Mouse (Mus musculus): ENCODE results near the gene C1qtnf6. TPM values are rescaled to one million over a fixed set of nuclear protein-coding genes. Genes with fewer than 3 reads are reported as not detected.

Gene C1qtnf6
- total RNA-seq, 2 experiments from 2014 or later, result 38.1 to 40.7 TPM

DNA sequence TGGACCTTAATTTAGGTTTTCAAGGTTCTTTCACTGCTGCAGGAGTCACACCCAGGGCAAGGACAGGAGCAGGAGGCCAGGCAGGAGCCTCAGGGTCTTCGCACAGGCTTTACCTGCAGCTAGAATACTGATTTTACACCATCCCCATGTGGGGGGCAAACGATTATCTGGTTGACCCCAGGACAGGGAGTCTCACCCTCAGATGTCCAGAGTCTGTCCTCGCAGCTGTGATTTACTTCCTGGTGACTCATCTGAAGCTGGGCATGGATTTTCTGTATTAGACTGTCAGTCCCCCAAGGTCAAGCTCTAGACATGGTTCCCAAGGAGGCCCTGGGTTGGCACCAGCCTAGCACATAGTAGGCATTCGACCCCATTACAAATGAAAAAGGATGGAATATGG, 14.8 kb upstream of the C1qtnf6 start:
- DNase-seq, result peak; percentile 49 to 51

- peak; percentile 64 to 72 for DNase-seq
Observed at GRCm38 (mm10) chr15:78544561-78545001, 13.4 kb upstream of the C1qtnf6 start, which contains the start of gene Sstr3. Sstr3 (minus strand) TSS chr15:78544685.

GRCm38 (mm10) chr15:78544041-78544440, 12.8 kb upstream of the C1qtnf6 start:
- no peak for DNase-seq

DNA sequence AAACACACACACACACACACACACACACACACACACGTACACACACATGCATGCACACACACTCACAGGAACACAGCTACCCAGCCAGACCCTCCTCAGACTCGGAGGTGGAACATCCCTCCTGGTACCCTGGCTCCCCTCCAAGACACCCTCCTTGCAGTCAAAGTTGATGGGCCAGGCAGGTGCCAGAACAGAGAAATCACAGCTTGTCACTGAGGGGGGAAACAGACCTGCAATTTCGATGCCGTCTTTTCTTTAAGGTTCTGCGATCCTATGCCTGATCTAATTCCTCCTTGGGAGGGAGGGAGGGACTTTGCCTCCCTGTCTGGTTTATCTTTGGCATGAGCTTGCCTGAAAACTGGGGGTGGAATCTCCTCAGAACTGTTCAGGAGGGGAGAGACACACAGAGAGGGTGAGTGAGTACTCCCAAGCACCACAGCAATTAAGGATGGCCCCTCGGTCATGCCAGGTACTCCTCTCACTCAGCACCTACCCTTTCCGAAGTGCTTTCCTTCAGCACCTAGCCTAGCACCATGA, 11.6 kb upstream of the C1qtnf6 start:
- DNase-seq, result no peak

DNA sequence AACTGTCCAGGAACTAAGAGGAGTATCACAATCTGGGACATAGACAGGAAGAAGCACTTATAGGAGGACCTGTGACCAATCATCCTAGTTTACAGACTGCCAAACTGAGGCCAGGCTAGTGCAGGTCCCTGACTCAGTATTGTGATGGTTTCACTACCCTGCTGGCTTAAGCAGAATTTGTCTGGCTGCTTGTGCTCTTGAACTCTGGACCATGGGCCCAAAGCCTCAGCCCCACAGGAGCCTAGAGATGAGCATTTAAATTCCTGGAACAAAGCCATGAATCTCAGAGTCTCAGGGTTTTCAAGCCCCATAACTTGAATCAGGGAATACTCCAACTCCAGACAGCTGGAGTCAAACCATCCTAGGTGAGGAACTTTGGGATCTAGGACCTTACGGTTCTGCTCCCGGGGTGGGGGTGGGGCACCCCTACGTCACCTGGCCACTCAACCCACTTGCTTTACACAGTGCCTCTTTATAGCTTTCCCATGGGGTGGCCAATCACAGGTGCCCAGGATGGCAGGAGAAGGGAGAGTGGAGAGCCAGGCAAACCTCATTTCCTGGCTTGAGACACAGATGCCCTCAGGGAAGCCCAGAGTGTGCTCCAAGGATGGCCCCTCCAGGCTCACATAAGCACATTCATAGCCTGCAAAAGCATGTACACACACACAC, 11.0 kb upstream of the C1qtnf6 start:
- no peak for DNase-seq

DNA sequence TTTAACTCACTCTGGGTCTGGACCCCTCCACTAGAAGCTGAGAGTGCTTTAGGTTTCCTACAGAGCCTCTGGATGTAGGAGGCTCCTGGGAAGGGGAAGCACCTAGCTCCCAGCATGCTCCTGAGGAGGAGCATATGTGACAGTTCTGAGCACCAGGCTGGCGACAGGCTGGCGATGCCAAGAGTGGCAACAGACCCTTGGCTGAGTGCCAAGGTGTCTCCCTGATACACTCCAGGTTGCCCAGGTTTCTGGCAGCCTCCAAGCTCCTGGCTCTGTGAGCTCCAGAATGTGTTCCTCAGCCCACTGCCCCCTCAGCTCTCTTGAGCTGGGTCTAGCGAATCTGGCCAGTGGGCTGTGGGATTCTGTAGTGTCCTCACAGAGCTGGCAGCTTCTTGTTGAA, 10.4 kb upstream of the C1qtnf6 start:
- no peak for DNase-seq

DNA sequence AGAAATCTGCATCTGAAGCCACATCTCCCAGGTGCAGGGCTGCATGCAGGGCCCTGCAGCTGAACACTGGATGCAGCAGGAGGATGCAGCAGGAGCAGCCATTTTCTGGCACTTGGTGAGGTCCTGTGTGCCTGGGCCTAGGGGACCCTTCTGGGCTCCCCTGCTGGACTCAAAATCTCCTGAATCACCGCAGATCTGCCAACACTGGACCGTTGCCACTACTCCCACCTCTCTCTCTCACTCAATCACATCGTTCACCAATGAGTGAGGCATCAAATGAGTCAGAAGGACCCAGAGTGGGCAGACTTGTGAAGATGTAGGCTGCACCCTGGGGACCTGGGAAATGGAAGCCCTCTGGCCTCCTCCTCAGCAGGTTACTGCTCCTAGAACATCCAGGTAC, 9.8 kb upstream of the C1qtnf6 start:
- no peak for DNase-seq

GRCm38 (mm10) chr15:78535723-78536421, 4.7 kb upstream of the C1qtnf6 start:
- DNase-seq, result peak; percentile 45 to 58

DNA sequence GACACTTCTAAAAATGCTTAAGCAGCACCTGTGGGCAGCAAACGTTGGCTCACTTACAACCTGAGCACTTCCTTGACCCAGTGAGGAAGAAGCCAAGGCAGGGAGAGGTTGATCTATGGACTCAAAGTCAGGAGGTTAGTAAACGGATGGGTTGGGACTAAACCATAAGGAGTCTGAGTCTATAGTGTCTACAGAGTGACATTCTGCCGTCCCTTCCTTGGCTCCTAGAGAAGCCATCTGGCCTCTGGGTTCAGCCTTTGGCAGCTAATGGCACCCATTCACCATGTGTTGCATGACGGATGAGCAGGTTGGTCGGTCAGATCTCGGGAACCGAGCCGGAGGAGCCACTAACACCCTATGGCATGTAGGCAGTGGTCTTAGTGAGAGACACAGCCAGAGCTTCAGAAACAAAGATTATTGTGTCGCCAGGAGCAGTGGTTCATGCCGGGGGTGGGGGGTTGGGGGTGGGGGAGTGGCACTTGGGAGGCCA, 2.2 kb upstream of the C1qtnf6 start:
- no peak for DNase-seq

DNA sequence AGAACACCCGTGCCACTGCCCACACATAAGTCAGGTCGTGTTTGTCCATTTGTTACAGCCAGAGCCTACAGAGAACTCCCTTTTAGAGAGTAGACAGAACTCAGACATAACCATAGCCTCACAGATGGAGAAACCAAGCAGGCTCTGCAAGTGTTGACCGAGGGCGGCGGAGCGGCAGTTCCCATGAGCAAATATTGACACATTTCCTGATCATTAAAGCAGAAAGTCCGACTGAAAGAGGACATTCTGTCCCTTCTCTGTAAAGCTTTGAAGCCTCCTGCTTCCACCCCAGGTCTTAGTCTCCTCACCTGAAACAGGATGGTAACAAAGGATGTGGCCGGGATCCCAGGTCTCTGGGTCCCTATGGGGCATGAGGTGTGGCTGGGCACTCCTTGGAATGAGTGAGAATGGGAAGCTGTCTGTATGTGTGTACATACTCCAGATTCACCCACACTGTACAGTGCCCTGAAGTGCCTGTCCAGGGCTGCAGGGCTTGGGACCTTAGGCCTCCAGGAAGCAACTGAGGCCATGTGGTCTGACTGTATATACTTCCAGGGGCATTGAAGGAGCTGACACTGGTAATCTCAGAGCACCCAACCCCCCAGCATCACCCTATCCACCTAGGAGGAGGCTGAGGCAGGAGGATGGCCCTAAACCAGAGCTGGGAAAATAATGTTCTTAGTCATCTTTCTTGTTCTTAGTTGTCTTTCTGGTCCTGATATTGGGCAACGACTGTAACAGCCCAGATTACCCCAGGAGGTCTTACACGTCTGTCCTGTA, 1.5 kb upstream of the C1qtnf6 start:
- DNase-seq, result no peak

- peak; percentile 97 to 98 for DNase-seq
Observed at GRCm38 (mm10) chr15:78531901-78532469, 769 bp upstream of the C1qtnf6 start.

DNA sequence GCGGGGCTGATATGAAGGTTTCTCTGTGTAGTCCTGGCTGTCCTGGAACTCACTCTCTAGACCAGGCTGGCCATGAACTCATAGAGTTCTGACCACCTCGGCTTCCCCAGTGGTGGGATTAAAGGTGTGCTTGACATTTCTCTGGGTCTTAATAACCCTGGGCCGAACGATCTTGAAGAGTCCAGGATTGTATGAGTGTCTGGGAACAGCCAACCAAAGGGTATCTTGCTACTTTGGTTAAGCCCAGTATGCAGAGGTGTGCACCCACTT, 170 bp upstream of the C1qtnf6 start:
- no peak for DNase-seq

- DNase-seq, result no peak
Observed at GRCm38 (mm10) chr15:78530141-78530540, 1.1 kb downstream of the C1qtnf6 start.

DNA sequence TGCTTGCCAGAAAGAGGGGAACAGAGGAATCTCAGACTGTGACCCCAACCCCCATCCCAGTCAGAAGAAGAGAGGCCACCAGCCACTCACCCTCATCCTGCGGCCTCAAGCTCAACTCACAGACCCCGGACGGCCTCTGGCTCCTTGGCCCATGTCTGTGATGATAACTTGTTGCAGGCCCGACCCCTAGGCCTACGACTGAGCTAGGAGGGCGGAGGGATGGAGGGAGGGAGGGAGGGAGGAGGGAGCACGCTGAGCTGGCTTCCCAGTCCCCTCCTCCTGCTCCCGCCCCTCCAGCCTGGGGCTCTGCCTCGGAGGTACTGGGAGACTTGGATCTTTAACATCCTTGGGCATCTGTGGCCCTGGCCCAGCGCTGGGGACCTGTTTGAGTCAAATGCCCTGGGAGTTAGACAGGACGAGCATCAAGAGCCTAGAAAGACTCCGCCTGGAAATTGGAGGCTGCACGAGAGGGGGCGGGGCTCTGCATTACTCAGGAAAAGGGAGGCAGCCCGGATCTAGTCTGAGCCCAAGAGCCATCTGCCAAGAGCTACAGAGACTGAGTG, 1.7 kb downstream of the C1qtnf6 start:
- DNase-seq, result peak; percentile 88 to 91

- peak; percentile 35 to 58 for DNase-seq
Observed at GRCm38 (mm10) chr15:78528726-78529411, 2.3 kb downstream of the C1qtnf6 start.

- peak; percentile 54 to 56 for DNase-seq
Observed at GRCm38 (mm10) chr15:78527973-78528372, 3.2 kb downstream of the C1qtnf6 start.

DNA sequence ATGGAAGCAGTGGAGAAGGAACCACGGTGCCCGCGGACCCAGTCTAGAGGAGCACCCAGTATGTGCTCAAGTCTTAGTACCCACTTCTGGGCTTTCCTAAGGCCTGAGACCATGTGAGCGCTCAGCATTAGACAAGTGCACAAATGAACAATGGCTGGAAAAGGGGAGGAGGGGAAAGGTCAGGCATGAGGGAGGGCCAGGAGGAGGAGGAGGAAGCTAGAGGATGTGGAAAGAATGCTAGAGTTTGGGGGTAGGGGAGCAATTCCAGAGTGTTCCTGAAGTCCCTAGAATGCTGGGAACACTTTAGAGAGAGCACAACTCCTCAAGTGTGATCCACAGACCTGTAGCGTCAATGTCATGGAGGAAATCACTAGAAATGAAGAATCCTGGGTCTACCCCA, 7.1 kb downstream of the C1qtnf6 start:
- DNase-seq, result no peak

DNA sequence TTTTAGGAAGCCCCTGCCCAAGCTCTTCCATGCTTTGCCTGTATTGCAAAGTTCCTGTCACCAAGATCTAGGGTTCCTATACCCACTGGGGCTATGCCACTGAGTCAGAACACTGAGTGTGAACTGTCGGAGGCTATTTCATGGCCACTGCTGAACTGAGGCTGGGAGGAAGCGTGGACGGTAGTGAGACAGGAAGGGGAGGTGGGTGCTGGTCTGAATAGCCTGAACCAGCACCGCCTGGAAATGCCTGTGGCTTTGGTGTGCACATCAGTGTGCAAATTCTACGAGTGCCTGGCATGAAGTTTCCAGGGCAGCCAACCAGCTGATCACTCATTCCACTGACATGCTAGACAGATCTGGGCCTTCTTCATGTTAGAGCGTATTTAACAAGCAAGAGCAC, 9.3 kb downstream of the C1qtnf6 start:
- no peak for DNase-seq

DNA sequence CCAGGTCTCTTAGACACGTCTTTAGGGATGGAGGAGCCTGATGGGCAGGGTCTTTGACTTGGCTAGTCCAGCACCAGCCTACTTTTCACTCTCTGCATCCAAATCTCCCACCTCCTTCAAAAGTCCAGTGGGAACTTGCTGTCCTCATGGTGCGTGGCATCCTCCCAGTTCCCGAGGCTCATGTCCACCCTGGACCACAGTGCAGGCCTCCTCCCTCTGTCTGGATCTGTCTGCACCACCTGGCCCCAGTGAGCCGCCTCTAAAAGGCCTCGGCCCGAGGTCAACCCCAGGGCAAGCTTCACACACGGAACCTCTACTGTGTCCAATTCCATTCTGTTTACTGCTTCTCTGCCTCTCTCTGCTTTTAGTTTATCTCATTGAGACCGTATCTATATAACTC, 9.9 kb downstream of the C1qtnf6 start:
- DNase-seq, result no peak

GRCm38 (mm10) chr15:78520112-78520715, 11.0 kb downstream of the C1qtnf6 start:
- peak; percentile 50 to 60 for DNase-seq

DNA sequence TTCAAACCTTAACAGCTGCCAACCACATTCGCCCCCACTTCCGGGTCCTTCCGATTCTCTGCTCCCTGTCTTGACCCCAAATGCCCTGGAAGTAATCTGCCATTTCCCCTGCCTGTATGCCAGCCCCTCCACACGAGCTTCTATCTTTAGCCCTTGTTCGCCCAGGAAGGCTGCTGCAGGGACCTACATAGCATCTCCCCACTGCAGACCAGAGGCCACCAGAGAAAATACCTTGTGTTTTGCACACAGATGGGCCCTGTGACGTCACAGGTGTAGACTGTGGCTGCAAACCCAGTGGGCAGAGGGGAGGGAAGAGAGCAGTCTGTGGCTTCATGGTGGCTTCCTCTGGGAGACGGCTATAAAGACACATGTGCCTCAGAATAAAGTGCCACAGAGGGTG, 13.0 kb downstream of the C1qtnf6 start:
- no peak for DNase-seq

All from adrenal gland, postnatal 36 days (tissue).